Mouse (Mus musculus) thymus, postnatal 25 days (tissue): ENCODE data around the gene Gls.

Source experiments
- DNase-seq: peaks from one replicate; pipeline ENCODE4 v3.0.0; 2022

Gls gene

DNA sequence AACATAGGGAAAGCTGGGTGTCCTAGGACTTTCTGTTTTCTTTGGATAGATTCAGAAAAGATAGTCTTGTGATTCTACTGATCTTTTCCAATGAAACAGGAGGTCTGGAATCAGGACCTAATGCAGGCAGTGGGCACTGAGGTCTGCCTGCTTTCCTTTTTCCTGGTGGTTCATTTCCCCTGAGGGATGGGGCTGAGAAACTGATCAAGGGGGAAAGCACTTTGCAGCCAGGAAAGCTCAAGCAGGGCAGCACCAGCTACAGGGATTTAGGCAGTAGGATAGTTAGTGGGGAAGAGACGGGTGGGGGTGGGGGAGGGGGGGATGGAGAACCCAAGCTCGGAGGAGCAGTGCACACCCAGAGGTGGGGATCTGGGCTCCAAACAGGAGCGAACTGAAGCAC is 80.1 kb downstream of the Gls start:
- no peak for DNase-seq

GRCm38 (mm10) chr1:52152369-52152768 is 80.7 kb downstream of the Gls start:
- no peak for DNase-seq

DNA sequence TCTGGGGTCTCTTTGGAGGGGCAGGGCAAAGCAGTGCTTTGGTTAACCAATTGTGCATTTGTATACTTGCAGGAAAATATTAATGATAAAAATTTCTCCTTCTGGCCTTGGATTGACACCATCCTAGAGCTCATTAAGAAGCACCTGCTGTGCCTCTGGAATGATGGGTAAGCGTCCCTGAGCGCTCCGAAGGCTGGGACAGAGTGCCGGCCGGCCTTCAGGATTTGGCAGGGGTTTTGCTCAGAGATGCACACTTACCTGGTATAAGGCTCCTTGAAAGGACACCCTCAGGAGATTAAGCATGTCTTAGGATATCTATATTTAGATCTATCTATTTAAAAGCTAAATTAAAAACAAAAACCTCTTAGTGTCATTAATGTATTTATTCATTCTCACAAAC is 81.9 kb downstream of the Gls start:
- no peak for DNase-seq

GRCm38 (mm10) chr1:52150676-52151075 is 82.4 kb downstream of the Gls start:
- DNase-seq, result peak; percentile 79

GRCm38 (mm10) chr1:52149934-52150346 is 83.1 kb downstream of the Gls start:
- peak; percentile 67 for DNase-seq

GRCm38 (mm10) chr1:52148696-52149095 is 84.3 kb downstream of the Gls start:
- peak; percentile 58 for DNase-seq

DNA sequence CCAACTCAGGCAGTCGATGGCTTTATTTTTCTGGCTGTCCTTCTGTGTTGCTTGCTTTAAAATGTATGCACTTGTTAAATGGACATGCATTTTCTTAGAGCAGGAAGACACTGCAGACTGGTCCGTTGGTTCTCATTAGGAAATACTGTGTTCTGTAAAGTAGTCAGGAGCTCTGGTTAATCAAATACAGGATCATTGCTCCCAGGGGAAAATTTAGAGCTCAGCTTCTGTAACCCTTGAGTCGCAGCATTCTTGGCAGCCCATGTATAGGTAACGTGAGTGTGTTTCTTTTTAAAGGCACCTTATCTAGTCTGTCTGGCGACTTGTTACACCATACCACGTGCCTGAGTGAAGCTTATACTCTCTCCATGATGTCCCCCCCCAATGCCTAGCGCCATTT is 84.9 kb downstream of the Gls start:
- DNase-seq, result no peak

DNA sequence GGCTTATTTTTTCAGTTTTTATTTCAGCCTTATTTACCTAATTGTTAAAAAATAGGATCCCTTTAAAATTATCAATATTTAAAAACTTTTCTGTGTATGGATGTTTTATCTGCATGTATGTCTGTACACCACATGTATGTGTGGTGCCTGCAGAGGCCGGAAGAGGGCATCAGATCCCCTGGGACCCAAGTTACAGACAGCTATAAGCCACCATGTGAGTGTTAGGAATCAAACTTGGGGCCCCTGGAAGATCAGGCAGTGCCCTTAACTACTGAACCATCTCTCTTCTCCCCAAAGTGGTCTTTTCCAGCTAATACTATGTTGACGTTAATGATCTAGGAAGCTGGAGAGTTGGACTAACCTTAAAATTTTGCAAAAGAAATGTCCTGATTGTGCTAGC is 85.6 kb downstream of the Gls start:
- no peak for DNase-seq

DNA sequence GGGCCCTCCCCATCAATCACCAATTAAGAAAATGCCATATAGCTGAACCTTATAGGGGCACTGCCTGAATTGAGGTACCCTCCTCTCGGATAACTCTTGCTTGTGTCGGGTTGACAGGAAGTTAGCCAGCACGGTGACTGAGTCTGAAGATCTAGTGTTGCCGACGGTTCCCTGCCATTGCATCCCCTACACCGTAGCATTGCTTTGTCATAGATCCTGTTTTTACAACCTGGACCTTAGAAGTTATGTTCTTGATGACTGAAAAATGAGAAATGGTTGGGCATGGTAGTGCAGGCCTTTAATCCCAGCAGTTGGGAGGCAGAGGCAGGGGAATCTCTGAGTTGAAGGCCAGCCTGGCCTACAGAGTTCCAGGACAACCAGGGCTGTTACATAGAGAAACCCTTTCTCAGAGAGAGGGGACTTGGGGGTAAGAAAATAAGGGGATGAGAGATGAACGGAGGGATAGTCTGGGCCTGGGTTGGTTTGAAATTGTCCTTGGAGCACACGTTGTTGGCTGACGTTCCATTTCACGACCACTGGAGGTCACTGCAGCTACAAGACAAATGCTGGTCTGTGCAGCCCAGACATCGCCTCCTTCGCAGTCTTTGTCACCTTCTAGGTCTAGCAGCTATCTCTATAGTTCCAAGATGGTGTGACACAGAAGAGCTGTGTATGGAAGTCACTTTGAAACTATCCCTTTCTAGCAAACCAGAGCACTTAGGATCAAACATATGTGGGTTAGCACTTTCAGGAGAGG is 86.6 kb downstream of the Gls start:
- DNase-seq, result peak; percentile 67

DNA sequence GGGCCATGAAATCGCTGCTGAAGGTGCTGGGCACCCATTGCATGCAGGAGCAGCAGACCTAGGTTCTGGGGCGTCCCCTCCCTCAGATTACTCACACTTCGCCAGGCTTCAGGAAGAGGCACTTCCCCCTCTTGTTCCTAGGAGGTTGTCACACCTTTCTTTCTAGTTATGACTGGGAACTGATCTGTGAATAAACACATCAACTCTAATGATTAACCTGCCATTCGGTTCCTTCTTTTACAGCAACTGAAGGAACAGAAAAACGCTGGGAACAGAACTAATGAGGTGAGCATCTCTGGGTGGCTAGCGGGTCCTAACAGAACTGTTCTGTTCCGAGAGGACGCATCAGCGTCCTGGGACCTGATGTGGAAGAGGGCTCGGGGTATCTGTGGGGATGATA is 88.1 kb downstream of the Gls start:
- no peak for DNase-seq

- DNase-seq, result no peak
These were observed 89.4 kb downstream of the Gls start for GRCm38 (mm10) chr1:52143596-52144156.

DNA sequence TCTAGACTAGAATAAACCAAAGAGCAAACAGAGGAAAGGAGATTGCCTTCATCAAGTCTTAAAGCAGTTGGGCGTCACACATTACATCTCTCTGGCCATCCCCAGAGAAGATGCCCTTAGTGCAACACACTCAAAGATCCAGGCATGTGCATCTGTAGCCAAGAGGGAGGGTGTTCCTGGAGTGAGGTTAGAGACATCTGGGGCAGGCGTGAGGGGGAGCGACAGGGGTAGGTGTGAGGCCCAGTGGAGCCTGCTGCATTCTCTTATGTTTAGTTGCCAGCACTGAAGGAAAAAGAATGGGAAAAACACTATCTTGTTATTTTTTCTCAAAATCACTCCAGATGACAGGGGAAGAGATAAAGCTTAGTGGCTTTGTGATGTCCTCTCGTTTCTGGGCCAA is 89.8 kb downstream of the Gls start:
- DNase-seq, result no peak

DNA sequence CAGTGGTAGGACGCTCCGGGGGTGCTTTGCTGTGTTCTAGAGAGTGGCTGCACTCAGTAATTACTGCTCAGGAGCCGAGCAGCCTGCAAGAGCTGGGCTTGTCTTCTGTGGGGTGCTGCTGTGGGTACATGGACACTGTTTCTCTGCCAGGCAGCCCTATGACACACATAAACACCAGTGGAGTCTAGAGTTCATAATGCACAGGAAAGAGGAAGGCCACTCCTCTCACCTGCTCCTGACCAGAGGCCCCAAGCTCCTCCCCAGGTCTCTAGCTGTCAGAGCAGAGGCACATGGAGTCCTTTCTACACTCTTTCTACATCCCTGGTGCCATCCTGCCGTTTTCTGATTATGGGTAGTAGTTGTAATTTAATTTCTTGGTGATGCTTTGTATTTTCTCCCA is 90.9 kb downstream of the Gls start:
- DNase-seq, result no peak

GRCm38 (mm10) chr1:52141482-52141881 is 91.5 kb downstream of the Gls start:
- DNase-seq, result no peak

GRCm38 (mm10) chr1:52140534-52140933 is 92.5 kb downstream of the Gls start:
- DNase-seq, result no peak

DNA sequence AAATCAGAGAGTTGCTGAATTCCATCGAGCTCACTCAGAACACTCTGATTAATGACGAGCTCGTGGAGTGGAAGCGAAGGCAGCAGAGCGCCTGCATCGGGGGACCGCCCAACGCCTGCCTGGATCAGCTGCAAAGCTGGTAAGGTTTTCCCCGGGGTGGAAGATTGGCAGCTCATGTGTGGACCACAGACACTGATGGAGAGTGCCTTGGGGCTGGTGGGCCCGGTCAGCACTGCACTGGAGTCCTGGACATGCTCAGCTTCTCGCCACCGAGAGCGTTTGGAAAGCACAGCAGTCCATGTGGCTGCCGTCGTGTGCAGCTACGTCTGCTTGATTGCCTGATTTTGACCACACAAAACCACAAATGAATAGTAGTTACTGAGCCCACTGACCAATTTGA is 95.7 kb downstream of the Gls start:
- DNase-seq, result no peak

GRCm38 (mm10) chr1:52133254-52133653 is 99.8 kb downstream of the Gls start:
- no peak for DNase-seq

GRCm38 (mm10) chr1:52131787-52132377 is 101.2 kb downstream of the Gls start:
- no peak for DNase-seq

GRCm38 (mm10) chr1:52129794-52130193 is 103.2 kb downstream of the Gls start:
- no peak for DNase-seq

GRCm38 (mm10) chr1:52127350-52127749 is 105.7 kb downstream of the Gls start:
- DNase-seq, result no peak

- DNase-seq, result no peak
These were observed 108.2 kb downstream of the Gls start for GRCm38 (mm10) chr1:52124818-52125217.

GRCm38 (mm10) chr1:52121052-52121451 is 112.0 kb downstream of the Gls start:
- DNase-seq, result no peak

DNA sequence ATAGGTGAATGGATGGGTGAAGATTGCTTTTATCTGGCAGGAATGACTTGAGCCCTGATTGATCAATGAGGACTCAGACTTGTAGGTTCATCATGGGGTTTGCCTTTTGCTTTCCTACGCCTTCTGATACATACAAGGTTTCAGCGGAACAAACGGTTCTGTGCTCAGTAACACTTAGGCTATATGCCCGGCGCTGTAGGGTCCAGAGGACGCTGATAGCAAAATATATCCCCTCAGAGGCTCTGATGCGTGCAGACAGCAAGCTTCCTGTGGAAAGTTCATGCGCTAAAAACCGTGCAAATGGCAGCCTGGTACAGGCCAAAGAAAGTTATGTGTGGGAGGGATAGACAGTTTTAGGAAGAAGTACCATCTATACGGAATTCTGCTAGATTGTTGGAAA is 112.8 kb downstream of the Gls start:
- no peak for DNase-seq

- no peak for DNase-seq
These were observed 113.3 kb downstream of the Gls start for GRCm38 (mm10) chr1:52119691-52120090.
